Mouse (Mus musculus): ENCODE results near the gene Eogt. TPM values are rescaled to one million over a fixed set of nuclear protein-coding genes. Genes with fewer than 3 reads are reported as not detected.
A peak's percentile ranks its signal among the peaks of the same experiment; 100 is the strongest.

The Eogt gene
- polyA plus RNA-seq, 1 experiment = 15.8 TPM

DNA sequence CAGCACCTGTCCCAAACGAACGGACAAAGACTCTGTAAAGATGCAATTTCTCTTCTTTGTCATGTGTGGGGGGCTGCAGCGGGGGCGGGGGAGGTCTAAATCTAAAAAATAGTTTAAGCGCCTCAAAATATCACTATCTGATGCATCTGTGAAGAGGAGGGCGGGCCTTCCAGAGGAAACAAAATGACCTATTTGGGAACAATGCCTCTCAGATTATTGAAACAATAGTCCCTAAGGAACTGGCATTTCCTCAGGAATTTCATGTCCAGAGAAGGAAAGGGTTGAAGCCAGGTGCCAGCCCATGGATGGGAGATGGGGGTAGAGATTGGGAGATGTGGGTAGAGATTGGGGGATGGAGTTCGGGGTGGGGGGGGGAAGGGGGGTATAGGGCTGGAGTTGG is 7.2 kb downstream of the Eogt start:
- no peak for DNase-seq (ENCODE audit: low read depth)
- TF ChIP-seq POLR2A (IDR thresholded peaks at IDR 0.05; ENCODE audit: borderline replicate concordance, extremely low read depth, insufficient read depth, insufficient read length, poor library complexity, severe bottlenecking) = no peak
- no peak for TF ChIP-seq CTCF (IDR thresholded peaks at IDR 0.05; ENCODE audit: borderline replicate concordance, extremely low read depth, insufficient read depth, insufficient read length)

DNA sequence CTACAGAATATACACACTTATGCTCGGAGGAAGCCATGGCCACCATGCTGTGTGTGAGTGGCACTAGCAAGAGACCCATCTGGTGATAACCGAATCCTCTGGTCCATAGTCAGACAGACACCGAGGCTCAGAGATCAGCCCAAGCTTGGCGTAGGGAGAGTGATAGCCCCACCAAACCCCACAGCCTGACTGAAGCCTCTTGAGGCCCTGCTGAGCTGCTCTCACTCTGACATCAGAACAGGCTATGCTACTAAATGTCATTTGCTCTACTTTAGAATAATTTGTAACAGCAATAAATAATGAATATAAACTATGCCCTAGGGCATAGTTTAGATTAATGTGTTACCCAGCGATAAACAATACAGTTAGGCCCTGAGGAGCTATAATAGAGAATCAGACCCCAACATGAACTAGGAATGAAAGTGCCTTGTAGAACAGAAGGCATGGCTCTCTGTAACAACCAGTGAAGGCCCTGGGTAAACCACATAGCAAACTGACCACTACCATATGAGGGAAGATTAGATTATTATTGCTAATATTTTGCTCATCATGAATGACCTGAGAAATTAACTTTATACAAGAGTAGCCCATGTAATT is 16.2 kb downstream of the Eogt start:
- TF ChIP-seq POLR2A (IDR thresholded peaks at IDR 0.05; ENCODE audit: borderline replicate concordance, extremely low read depth, insufficient read depth, insufficient read length, poor library complexity, severe bottlenecking) = no peak
- no peak for TF ChIP-seq CTCF (IDR thresholded peaks at IDR 0.05; ENCODE audit: borderline replicate concordance, extremely low read depth, insufficient read depth, insufficient read length)

DNA sequence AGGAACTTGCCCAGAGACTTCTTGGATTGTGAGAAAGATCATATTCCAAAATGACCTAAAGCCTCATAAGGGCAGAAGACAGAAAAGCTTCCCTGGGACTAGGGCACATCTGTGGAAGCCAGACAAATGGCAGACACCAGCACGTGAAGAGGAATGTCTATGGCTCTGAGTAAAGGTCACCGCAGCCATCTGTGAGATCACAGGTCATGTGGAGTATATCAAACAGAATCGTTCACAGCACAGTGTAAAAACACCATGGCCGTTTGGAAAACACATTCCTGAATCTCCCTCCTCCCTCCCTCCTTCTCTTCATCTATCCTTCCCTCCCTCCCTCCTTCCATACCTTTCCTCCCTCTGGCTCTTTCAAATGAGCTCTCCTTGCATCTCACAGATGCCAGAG is 17.2 kb downstream of the Eogt start:
- DNase-seq (ENCODE audit: low read depth) = no peak
- TF ChIP-seq POLR2A (IDR thresholded peaks at IDR 0.05; ENCODE audit: borderline replicate concordance, extremely low read depth, insufficient read depth, insufficient read length, poor library complexity, severe bottlenecking) (no peak), CTCF (IDR thresholded peaks at IDR 0.05; ENCODE audit: borderline replicate concordance, extremely low read depth, insufficient read depth, insufficient read length) (no peak)

More for the DNA sequence above, 16.2 kb downstream of the Eogt start:
- DNase-seq (ENCODE audit: low read depth) = no peak

DNA sequence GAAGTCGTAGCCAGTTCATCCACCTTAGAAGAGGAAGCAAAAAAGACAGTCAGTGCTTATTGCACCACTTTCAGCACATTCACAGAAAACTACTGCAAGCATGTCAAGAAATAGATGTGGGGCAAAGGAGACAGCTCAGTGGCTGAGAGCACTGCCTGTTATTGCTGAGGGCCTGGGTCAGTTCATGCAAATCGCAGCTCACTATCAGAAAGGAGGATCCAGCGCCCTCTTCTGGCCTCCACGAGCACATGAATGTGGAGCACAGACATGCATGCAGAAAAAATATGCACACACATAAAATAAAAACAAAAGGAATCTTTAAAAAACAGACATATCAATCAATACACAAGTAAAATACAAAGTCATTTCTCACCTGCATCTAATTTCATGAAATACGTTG is 18.0 kb downstream of the Eogt start:
- TF ChIP-seq POLR2A (IDR thresholded peaks at IDR 0.05; ENCODE audit: borderline replicate concordance, extremely low read depth, insufficient read depth, insufficient read length, poor library complexity, severe bottlenecking) = no peak
- peak; percentile 28; the same call in 1 of the 2 replicates for TF ChIP-seq CTCF (IDR thresholded peaks at IDR 0.05; ENCODE audit: borderline replicate concordance, extremely low read depth, insufficient read depth, insufficient read length)
- no peak for DNase-seq (ENCODE audit: low read depth)

DNA sequence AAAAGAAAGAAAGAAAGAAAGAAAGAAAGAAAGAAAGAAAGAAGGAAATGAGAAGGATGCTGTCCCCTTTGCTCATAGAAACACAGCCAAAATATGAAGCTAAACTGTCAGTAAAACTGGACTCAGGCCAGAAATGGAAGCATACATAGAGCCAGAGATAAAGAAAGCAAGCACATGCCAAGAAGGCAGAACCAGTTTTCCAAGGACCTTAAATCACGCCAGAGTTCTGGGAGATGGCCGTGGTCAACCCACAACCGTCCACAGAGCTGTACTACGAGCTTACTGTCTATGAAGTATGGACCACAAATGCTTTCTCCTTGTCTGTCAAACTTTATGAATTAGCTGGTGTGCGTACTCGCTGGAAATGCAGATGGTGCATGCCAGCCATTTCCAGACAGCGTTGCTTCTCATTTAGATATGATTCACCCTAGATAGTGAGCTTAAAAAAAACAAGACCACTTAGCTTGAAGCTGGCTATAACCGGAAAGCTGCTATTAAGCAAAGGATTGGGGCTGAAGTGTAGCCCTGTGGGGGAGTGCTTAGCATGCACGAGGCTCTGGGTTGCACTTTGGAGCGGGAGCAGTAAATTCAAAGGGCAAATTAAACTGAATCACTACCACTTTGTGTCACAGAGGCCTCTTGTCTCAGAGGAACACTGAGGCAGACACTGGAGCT is 24.5 kb downstream of the Eogt start:
- DNase-seq (ENCODE audit: low read depth) = peak; percentile 64
- TF ChIP-seq POLR2A (IDR thresholded peaks at IDR 0.05; ENCODE audit: borderline replicate concordance, extremely low read depth, insufficient read depth, insufficient read length, poor library complexity, severe bottlenecking) (no peak), CTCF (IDR thresholded peaks at IDR 0.05; ENCODE audit: borderline replicate concordance, extremely low read depth, insufficient read depth, insufficient read length) (no peak)

DNA sequence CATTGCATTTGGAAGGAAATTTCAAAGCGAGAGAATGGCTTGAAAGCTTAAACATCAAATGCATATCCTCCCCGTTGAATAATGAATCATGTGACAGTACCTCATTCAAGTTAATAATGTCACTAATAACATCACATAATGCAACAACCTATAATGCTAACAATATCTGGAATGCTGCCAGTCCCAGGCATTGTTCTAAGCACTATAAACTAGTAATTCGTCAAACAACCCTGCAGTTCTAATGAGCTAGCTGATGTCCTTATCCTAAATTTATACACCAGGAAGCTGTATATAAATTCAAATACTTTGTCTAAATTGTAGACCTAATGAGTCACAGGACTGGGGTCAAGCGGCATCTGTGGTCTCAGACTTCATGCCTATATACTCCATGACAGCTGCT is 28.1 kb downstream of the Eogt start:
- no peak for TF ChIP-seq POLR2A (IDR thresholded peaks at IDR 0.05; ENCODE audit: borderline replicate concordance, extremely low read depth, insufficient read depth, insufficient read length, poor library complexity, severe bottlenecking)
- DNase-seq (ENCODE audit: low read depth) = no peak

DNA sequence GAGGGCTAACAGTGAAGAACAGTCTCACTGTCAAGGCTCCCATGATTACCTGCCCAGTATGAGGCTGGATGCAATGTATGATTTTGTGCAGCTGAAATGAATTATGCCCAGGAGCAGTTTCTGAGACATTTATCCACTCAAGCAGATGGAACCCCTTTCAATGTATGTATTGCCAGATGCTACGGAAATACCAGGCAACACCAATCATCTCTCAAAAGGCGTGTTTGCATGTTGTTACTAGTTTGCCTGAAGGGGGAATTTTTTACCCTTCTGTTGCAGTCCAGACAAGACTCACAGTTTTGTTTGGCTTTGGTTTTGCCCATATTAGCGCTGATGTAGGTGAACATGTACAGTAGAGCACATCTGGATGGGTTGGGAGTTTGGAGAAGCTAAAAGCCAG is 30.7 kb downstream of the Eogt start:
- TF ChIP-seq POLR2A (IDR thresholded peaks at IDR 0.05; ENCODE audit: borderline replicate concordance, extremely low read depth, insufficient read depth, insufficient read length, poor library complexity, severe bottlenecking) = no peak
- no peak for TF ChIP-seq CTCF (IDR thresholded peaks at IDR 0.05; ENCODE audit: borderline replicate concordance, extremely low read depth, insufficient read depth, insufficient read length)
- DNase-seq (ENCODE audit: low read depth) = peak; percentile 52

DNA sequence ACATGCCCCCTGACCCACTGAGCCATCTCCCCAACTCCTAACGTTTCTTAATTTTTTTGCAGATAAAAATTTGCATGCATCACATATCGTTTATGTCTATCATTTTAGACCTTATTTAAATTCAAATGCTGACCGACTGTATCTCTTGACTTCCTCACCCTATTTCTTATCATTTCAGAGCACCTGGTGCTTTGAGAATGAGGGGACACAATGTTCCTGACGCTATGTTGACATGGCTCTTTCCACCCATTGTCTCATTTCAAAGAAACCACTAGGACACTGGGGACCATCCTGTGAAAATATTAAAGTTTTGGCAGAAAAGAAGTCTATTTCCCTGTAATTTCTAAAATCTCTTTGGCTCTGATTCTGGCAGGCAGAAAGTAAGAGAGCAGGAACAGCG is 32.1 kb downstream of the Eogt start:
- no peak for DNase-seq (ENCODE audit: low read depth)
- TF ChIP-seq CTCF (IDR thresholded peaks at IDR 0.05; ENCODE audit: borderline replicate concordance, extremely low read depth, insufficient read depth, insufficient read length) (no peak), POLR2A (IDR thresholded peaks at IDR 0.05; ENCODE audit: borderline replicate concordance, extremely low read depth, insufficient read depth, insufficient read length, poor library complexity, severe bottlenecking) (no peak)

DNA sequence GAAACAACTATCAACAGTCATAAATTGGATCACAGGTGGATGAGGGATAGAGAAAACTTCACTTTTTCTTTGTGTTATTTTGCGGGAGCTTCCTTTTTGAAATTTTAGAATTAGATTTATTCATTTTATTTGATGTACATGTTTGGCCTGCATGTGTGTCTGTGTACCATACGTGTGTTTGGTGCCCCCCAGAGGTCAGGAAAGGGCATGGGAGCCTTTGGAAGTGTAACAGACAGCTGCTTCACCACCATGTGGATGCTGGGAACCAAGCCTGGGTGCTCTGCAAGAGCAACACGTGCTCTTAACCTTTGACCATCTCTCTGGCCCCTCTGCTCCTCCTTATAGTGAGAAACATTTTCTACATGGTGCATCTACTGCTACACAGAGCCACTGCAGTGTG is 34.2 kb downstream of the Eogt start:
- peak; percentile 19; the same call in 1 of the 2 replicates for TF ChIP-seq CTCF (IDR thresholded peaks at IDR 0.05; ENCODE audit: borderline replicate concordance, extremely low read depth, insufficient read depth, insufficient read length)
- no peak for TF ChIP-seq POLR2A (IDR thresholded peaks at IDR 0.05; ENCODE audit: borderline replicate concordance, extremely low read depth, insufficient read depth, insufficient read length, poor library complexity, severe bottlenecking)
- DNase-seq (ENCODE audit: low read depth) = no peak

DNA sequence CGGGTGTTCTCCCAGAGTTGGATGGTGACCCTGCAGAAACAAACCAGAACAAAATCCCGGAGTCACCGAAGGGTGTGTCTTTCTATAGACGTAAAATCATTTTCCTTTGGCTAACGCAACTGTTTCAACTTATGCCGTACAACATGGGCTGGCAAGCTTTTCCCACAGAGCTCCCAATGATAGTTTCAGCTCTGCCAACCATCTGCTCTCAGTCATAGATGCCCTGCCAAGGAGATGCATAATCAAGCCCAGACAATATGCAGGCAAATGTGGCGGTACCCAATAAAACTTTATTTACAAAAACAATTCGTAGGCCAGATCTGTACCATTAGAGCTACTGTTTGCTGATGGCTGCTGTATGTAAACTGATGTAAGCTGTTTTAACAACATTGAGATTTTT is 36.8 kb downstream of the Eogt start:
- TF ChIP-seq CTCF (IDR thresholded peaks at IDR 0.05; ENCODE audit: borderline replicate concordance, extremely low read depth, insufficient read depth, insufficient read length) (no peak), POLR2A (IDR thresholded peaks at IDR 0.05; ENCODE audit: borderline replicate concordance, extremely low read depth, insufficient read depth, insufficient read length, poor library complexity, severe bottlenecking) (no peak)
- peak; percentile 85 for DNase-seq (ENCODE audit: low read depth)

DNA sequence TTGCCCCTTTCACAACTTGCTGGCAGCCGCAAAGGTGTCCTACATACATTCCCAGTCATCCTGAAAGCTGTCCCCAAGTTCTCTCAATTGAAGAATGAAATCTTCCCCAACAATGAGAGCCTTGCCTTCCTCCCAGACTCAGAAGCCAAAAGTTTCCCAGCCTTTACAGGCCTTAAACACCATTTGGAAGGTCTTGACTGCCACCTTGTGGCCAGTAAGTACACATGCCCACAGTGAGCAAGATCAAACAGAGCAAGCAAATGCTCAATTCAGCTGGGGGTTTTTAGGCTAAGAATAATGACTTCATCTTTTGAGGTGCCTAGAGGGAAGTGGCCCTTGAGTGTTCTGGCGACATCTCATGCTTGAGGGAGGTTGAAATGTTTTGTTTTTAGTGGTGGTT is 42.2 kb downstream of the Eogt start:
- peak; percentile 92 for DNase-seq (ENCODE audit: low read depth)
- TF ChIP-seq CTCF (IDR thresholded peaks at IDR 0.05; ENCODE audit: borderline replicate concordance, extremely low read depth, insufficient read depth, insufficient read length) = peak; percentile 86; the same call in 1 of the 2 replicates
- no peak for TF ChIP-seq POLR2A (IDR thresholded peaks at IDR 0.05; ENCODE audit: borderline replicate concordance, extremely low read depth, insufficient read depth, insufficient read length, poor library complexity, severe bottlenecking)

DNA sequence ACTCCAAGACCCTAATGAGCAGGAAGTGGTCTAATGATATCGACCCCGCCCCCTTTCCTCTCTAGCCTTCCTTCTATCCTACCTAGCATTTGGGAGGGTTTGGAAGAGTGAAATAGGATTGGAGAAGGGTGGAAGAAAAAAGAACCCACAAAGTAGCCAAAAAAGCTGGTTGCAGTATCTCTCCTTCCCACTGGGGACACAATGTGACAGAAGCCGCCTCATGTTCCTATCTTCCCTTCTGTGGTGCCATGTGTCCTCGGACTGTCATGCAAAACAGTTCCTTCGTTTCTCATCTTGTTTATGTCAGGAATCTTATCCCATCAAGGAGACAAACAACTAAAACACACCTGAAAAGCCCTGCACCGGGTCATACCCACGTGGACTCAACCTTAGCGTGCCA is 42.9 kb downstream of the Eogt start:
- no peak for DNase-seq (ENCODE audit: low read depth)

More for the DNA sequence above, 42.9 kb downstream of the Eogt start:
- TF ChIP-seq POLR2A (IDR thresholded peaks at IDR 0.05; ENCODE audit: borderline replicate concordance, extremely low read depth, insufficient read depth, insufficient read length, poor library complexity, severe bottlenecking) (no peak), CTCF (IDR thresholded peaks at IDR 0.05; ENCODE audit: borderline replicate concordance, extremely low read depth, insufficient read depth, insufficient read length) (peak; percentile 10; the same call in 1 of the 2 replicates)

Measured in brain, embryonic 14.5 days (tissue).